Mouse (Mus musculus): Measurements from ENCODE around the gene Nup85. TPM values are rescaled to one million over a fixed set of nuclear protein-coding genes. Genes with fewer than 3 reads are reported as not detected.

Gene Nup85
- total RNA-seq, 2 experiments from 2014 or later, result 15.8 to 20.8 TPM

GRCm38 (mm10) chr11:115579080-115579479 is 14.8 kb downstream of the Nup85 start:
- intact Hi-C loops (cut with DNase I), result no loop called here

GRCm38 (mm10) chr11:115582913-115583606 is 18.8 kb downstream of the Nup85 start:
- intact Hi-C loops (cut with DNase I), result no loop called here
- no peak for DNase-seq

More at GRCm38 (mm10) chr11:115579080-115579479, 14.8 kb downstream of the Nup85 start:
- no peak for DNase-seq

- intact Hi-C loops (cut with DNase I), result no loop called here
- DNase-seq, result no peak
Observed at GRCm38 (mm10) chr11:115584376-115585073, 20.3 kb downstream of the Nup85 start.

- intact Hi-C loops (cut with DNase I), result no loop called here
- no peak for DNase-seq
Observed at GRCm38 (mm10) chr11:115585573-115586100, 21.4 kb downstream of the Nup85 start.

- no peak for DNase-seq
- intact Hi-C loops (cut with DNase I), result no loop called here
Observed at GRCm38 (mm10) chr11:115586403-115586802, 22.2 kb downstream of the Nup85 start.

- DNase-seq, result no peak
- intact Hi-C loops (cut with DNase I), result no loop called here
Observed at GRCm38 (mm10) chr11:115587984-115588383, 23.8 kb downstream of the Nup85 start.

- intact Hi-C loops (cut with DNase I), result no loop called here
- DNase-seq, result no peak
Observed at GRCm38 (mm10) chr11:115590526-115591075, 26.4 kb downstream of the Nup85 start.

- intact Hi-C loops (cut with DNase I), result no loop called here
Observed at GRCm38 (mm10) chr11:115595209-115595608, 31.0 kb downstream of the Nup85 start.

GRCm38 (mm10) chr11:115598309-115598708 is 34.1 kb downstream of the Nup85 start:
- intact Hi-C loops (cut with DNase I), result no loop called here
- DNase-seq, result no peak

More at GRCm38 (mm10) chr11:115595209-115595608, 31.0 kb downstream of the Nup85 start:
- no peak for DNase-seq

GRCm38 (mm10) chr11:115599722-115600121 is 35.5 kb downstream of the Nup85 start:
- intact Hi-C loops (cut with DNase I), result loop anchor here (5.0 kb wide), 1 partner anchor 32 kb away; no protein-coding TSS in a partner anchor
- no peak for DNase-seq

GRCm38 (mm10) chr11:115600743-115601142 is 36.5 kb downstream of the Nup85 start:
- no peak for DNase-seq
- intact Hi-C loops (cut with DNase I), result loop anchor here (5.0 kb wide), 1 partner anchor 33 kb away; no protein-coding TSS in a partner anchor

GRCm38 (mm10) chr11:115601174-115601573 is 36.9 kb downstream of the Nup85 start:
- intact Hi-C loops (cut with DNase I), result loop anchor here (5.0 kb wide), 1 partner anchor 34 kb away; no protein-coding TSS in a partner anchor
- no peak for DNase-seq

- intact Hi-C loops (cut with DNase I), result loop anchor here (5.0 kb wide), 1 partner anchor 36 kb away; no protein-coding TSS in a partner anchor
- DNase-seq, result no peak
Observed at GRCm38 (mm10) chr11:115603128-115603475, 38.9 kb downstream of the Nup85 start.

- intact Hi-C loops (cut with DNase I), result loop anchor here (5.0 kb wide), 1 partner anchor 36 kb away; no protein-coding TSS in a partner anchor
- DNase-seq, result peak; percentile 90 to 91
Observed at GRCm38 (mm10) chr11:115603476-115604303, 39.5 kb downstream of the Nup85 start, which contains the start of the genes Mrps7 and Gga3. Mrps7 (plus strand) TSS chr11:115603925. Gga3 (minus strand) TSS chr11:115604051.

- intact Hi-C loops (cut with DNase I), result loop anchor here (5.0 kb wide), 1 partner anchor 37 kb away; no protein-coding TSS in a partner anchor
- no peak for DNase-seq
Observed at GRCm38 (mm10) chr11:115604304-115604696, 40.1 kb downstream of the Nup85 start.

GRCm38 (mm10) chr11:115606733-115607132 is 42.5 kb downstream of the Nup85 start:
- DNase-seq, result no peak
- intact Hi-C loops (cut with DNase I), result no loop called here

- DNase-seq, result no peak
- intact Hi-C loops (cut with DNase I), result no loop called here
Observed at GRCm38 (mm10) chr11:115608421-115609399, 44.5 kb downstream of the Nup85 start.

- no peak for DNase-seq
- intact Hi-C loops (cut with DNase I), result no loop called here
Observed at GRCm38 (mm10) chr11:115609576-115609975, 45.3 kb downstream of the Nup85 start.

GRCm38 (mm10) chr11:115611173-115611572 is 46.9 kb downstream of the Nup85 start:
- intact Hi-C loops (cut with DNase I), result loop anchor here (5.0 kb wide), 1 partner anchor 124 kb away; no protein-coding TSS in a partner anchor
- no peak for DNase-seq
